Mouse (Mus musculus) heart, embryonic 13.5 days (tissue): Measurements from ENCODE around the gene Ptchd4. TPM values are rescaled to one million over a fixed set of nuclear protein-coding genes. Genes with fewer than 3 reads are reported as not detected.
A peak's percentile ranks its signal among the peaks of the same experiment; 100 is the strongest.

Source experiments
- ATAC-seq: fragments of 200-750 bp; cut with Nextera tagmentation; 2 replicates; pipeline ENCODE4 v1.8.0; 2017; ENCODE audit warnings: moderate TSS enrichment; ENCODE audit not compliant: insufficient number of reproducible peaks, low FRiP score, low TSS enrichment; ENCODE audit errors: extremely low read depth
- H3K27ac ChIP-seq: fragments of 300-500 bp; sonication (generic); replicated peaks from 2 replicates; pipeline ENCODE4 v1.5.1; 2015; ENCODE audit warnings: moderate library complexity, mild to moderate bottlenecking, inconsistent platforms
- H3K27me3 ChIP-seq: fragments of 300-500 bp; sonication (generic); replicated peaks from 2 replicates; pipeline ENCODE4 v1.6.1; 2015; ENCODE audit warnings: mild to moderate bottlenecking, inconsistent platforms
- H3K36me3 ChIP-seq: fragments of 300-500 bp; sonication (generic); 2 replicates; pipeline ENCODE4 v1.6.1; 2015; ENCODE audit warnings: mild to moderate bottlenecking, inconsistent platforms
- H3K4me1 ChIP-seq: fragments of 300-500 bp; sonication (generic); 2 replicates; pipeline ENCODE4 v1.6.1; 2015; ENCODE audit warnings: inconsistent platforms
- H3K4me2 ChIP-seq: fragments of 300-500 bp; sonication (generic); 2 replicates; pipeline ENCODE4 v1.6.1; 2015; ENCODE audit warnings: inconsistent platforms, mild to moderate bottlenecking, moderate library complexity
- H3K4me3 ChIP-seq: fragments of 300-500 bp; sonication (generic); 2 replicates; pipeline ENCODE4 v1.5.1; 2015; ENCODE audit warnings: moderate library complexity, mild to moderate bottlenecking, inconsistent platforms
- H3K9ac ChIP-seq: fragments of 300-500 bp; sonication (generic); 2 replicates; pipeline ENCODE4 v1.6.1; 2015; ENCODE audit warnings: inconsistent platforms, mild to moderate bottlenecking, moderate library complexity
- H3K9me3 ChIP-seq: fragments of 300-500 bp; sonication (generic); 2 replicates; pipeline ENCODE4 v1.6.1; 2016; ENCODE audit warnings: inconsistent platforms
- WGBS: fragments of 180-500 bp; shearing (Covaris S2); methylation state at CpG from one replicate; pipeline ENCODE4 v1.1.7; 2015; ENCODE audit warnings: mixed read lengths; 5-methylcytosine and 5-hydroxymethylcytosine counted together
- polyA plus RNA-seq: library from polyadenylated mRNA; unstranded; fragments of >200 nt; fragmentation: Nextera tagmentation; extraction: Ambion mirVana; gene quantifications from 2 replicates; pipeline ENCODE4 v1.2.1, GENCODE M21; 2015

Ptchd4 gene
- polyA plus RNA-seq, 1 experiment from 2014 or later = 0.23 TPM

GRCm38 (mm10) chr17:42310136-42310535, 5.6 kb upstream of the Ptchd4 start:
- no peak overlapping the region for H3K4me3 ChIP-seq
- no peak overlapping the region for H3K9ac ChIP-seq
- no peaks in the 10 kb centered on the region for H3K36me3 ChIP-seq
- H3K27me3 ChIP-seq = no peaks in the 10 kb centered on the region
- no peaks in the 10 kb centered on the region for H3K9me3 ChIP-seq
- no peak overlapping the region for H3K4me2 ChIP-seq
- no peaks in the 10 kb centered on the region for H3K4me1 ChIP-seq
- H3K27ac ChIP-seq = no peak overlapping the region
- ATAC-seq = no peak

GRCm38 (mm10) chr17:42316612-42316982, 850 bp downstream of the Ptchd4 start:
- H3K27ac ChIP-seq = no peak overlapping the region
- H3K4me3 ChIP-seq = peak overlapping the region; percentile 64
- H3K4me1 ChIP-seq = peaks cover 11% of the 10 kb centered on the region
- ATAC-seq = no peak
- H3K27me3 ChIP-seq = peaks cover 40% of the 10 kb centered on the region
- no peaks in the 10 kb centered on the region for H3K9me3 ChIP-seq
- peak overlapping the region; percentile 95 for H3K4me2 ChIP-seq
- no peaks in the 10 kb centered on the region for H3K36me3 ChIP-seq
- 2% methylated on average over 22 of the region's 22 CpGs for WGBS
- peak overlapping the region; percentile 75 for H3K9ac ChIP-seq

GRCm38 (mm10) chr17:42335787-42336186, 20.0 kb downstream of the Ptchd4 start:
- no peak overlapping the region for H3K9ac ChIP-seq
- no peak overlapping the region for H3K4me3 ChIP-seq
- H3K4me1 ChIP-seq = no peaks in the 10 kb centered on the region
- no peak for ATAC-seq
- no peak overlapping the region for H3K4me2 ChIP-seq
- no peaks in the 10 kb centered on the region for H3K27me3 ChIP-seq
- H3K9me3 ChIP-seq = 0 out of 2 replicates have a peak, but pooled peaks cover 3% of the 10 kb centered on the region
- no peaks in the 10 kb centered on the region for H3K36me3 ChIP-seq
- H3K27ac ChIP-seq = no peak overlapping the region

- Histone ChIP-seq H3K4me2 (no peak overlapping the region), H3K27me3 (no peaks in the 10 kb centered on the region), H3K9me3 (0 out of 2 replicates have a peak, but pooled peaks cover 3% of the 10 kb centered on the region), H3K4me1 (no peaks in the 10 kb centered on the region), H3K9ac (no peak overlapping the region), H3K36me3 (no peaks in the 10 kb centered on the region), H3K4me3 (no peak overlapping the region), H3K27ac (no peak overlapping the region)
- WGBS = 74% methylated on average over 6 of the region's 6 CpGs
- no peak for ATAC-seq
These were observed 20.8 kb downstream of the Ptchd4 start for GRCm38 (mm10) chr17:42336571-42336970.

GRCm38 (mm10) chr17:42346027-42346426, 30.3 kb downstream of the Ptchd4 start:
- Histone ChIP-seq H3K9me3 (no peaks in the 10 kb centered on the region), H3K4me3 (no peak overlapping the region), H3K4me1 (no peaks in the 10 kb centered on the region), H3K4me2 (no peak overlapping the region), H3K27me3 (no peaks in the 10 kb centered on the region), H3K9ac (no peak overlapping the region), H3K36me3 (no peaks in the 10 kb centered on the region), H3K27ac (no peak overlapping the region)
- ATAC-seq = no peak

GRCm38 (mm10) chr17:42358481-42358880, 42.7 kb downstream of the Ptchd4 start:
- no peak for ATAC-seq
- Histone ChIP-seq H3K4me3 (no peak overlapping the region), H3K4me2 (no peak overlapping the region), H3K36me3 (no peaks in the 10 kb centered on the region), H3K27ac (no peak overlapping the region), H3K4me1 (0 out of 2 replicates have a peak, but pooled peaks cover 9% of the 10 kb centered on the region), H3K27me3 (no peaks in the 10 kb centered on the region), H3K9ac (no peak overlapping the region), H3K9me3 (no peaks in the 10 kb centered on the region)
- whole genome bisulfite sequencing = 42% methylated on average over 1 of the region's 1 CpGs

GRCm38 (mm10) chr17:42363085-42363710, 47.5 kb downstream of the Ptchd4 start:
- Histone ChIP-seq H3K27me3 (no peaks in the 10 kb centered on the region), H3K4me2 (no peak overlapping the region), H3K9ac (no peak overlapping the region), H3K4me3 (no peak overlapping the region), H3K9me3 (no peaks in the 10 kb centered on the region), H3K4me1 (0 out of 2 replicates have a peak, but pooled peaks cover 7% of the 10 kb centered on the region), H3K27ac (no peak overlapping the region), H3K36me3 (no peaks in the 10 kb centered on the region)
- 64% methylated on average over 6 of the region's 6 CpGs for WGBS
- ATAC-seq = no peak

- ATAC-seq = no peak
- 48% methylated on average over 1 of the region's 1 CpGs for WGBS
These were observed 49.0 kb downstream of the Ptchd4 start for GRCm38 (mm10) chr17:42364716-42365115.

GRCm38 (mm10) chr17:42374881-42375280, 59.1 kb downstream of the Ptchd4 start:
- WGBS = 80% methylated on average over 4 of the region's 4 CpGs
- ATAC-seq = no peak
- no peaks in the 10 kb centered on the region for H3K4me1 ChIP-seq

More at GRCm38 (mm10) chr17:42364716-42365115, 49.0 kb downstream of the Ptchd4 start:
- Histone ChIP-seq H3K27ac (no peak overlapping the region), H3K4me2 (no peak overlapping the region), H3K4me1 (no peaks in the 10 kb centered on the region), H3K9ac (no peak overlapping the region), H3K9me3 (no peaks in the 10 kb centered on the region), H3K27me3 (no peaks in the 10 kb centered on the region), H3K36me3 (no peaks in the 10 kb centered on the region), H3K4me3 (no peak overlapping the region)

GRCm38 (mm10) chr17:42393086-42393485, 77.3 kb downstream of the Ptchd4 start:
- Histone ChIP-seq H3K27me3 (no peaks in the 10 kb centered on the region), H3K9ac (no peak overlapping the region), H3K4me2 (no peak overlapping the region), H3K4me1 (no peaks in the 10 kb centered on the region), H3K27ac (no peak overlapping the region), H3K36me3 (no peaks in the 10 kb centered on the region), H3K4me3 (no peak overlapping the region), H3K9me3 (no peaks in the 10 kb centered on the region)
- ATAC-seq = no peak

More at GRCm38 (mm10) chr17:42374881-42375280, 59.1 kb downstream of the Ptchd4 start:
- no peaks in the 10 kb centered on the region for H3K9me3 ChIP-seq
- H3K27ac ChIP-seq = no peak overlapping the region
- H3K9ac ChIP-seq = no peak overlapping the region
- no peaks in the 10 kb centered on the region for H3K27me3 ChIP-seq
- no peak overlapping the region for H3K4me2 ChIP-seq
- H3K36me3 ChIP-seq = no peaks in the 10 kb centered on the region
- H3K4me3 ChIP-seq = no peak overlapping the region

- Histone ChIP-seq H3K27ac (no peak overlapping the region), H3K9me3 (no peaks in the 10 kb centered on the region), H3K36me3 (no peaks in the 10 kb centered on the region), H3K4me2 (no peak overlapping the region), H3K27me3 (no peaks in the 10 kb centered on the region), H3K4me3 (no peak overlapping the region), H3K4me1 (no peaks in the 10 kb centered on the region), H3K9ac (no peak overlapping the region)
- ATAC-seq = no peak
- WGBS = 72% methylated on average over 3 of the region's 3 CpGs
These were observed 79.6 kb downstream of the Ptchd4 start for GRCm38 (mm10) chr17:42395299-42395698.

GRCm38 (mm10) chr17:42418449-42418848, 102.7 kb downstream of the Ptchd4 start:
- no peak overlapping the region for H3K9ac ChIP-seq
- H3K9me3 ChIP-seq = no peaks in the 10 kb centered on the region
- no peak overlapping the region for H3K4me3 ChIP-seq
- no peaks in the 10 kb centered on the region for H3K36me3 ChIP-seq
- WGBS = 64% methylated on average over 1 of the region's 1 CpGs
- H3K4me2 ChIP-seq = no peak overlapping the region
- H3K27ac ChIP-seq = no peak overlapping the region
- no peak for ATAC-seq
- H3K27me3 ChIP-seq = no peaks in the 10 kb centered on the region
- no peaks in the 10 kb centered on the region for H3K4me1 ChIP-seq
